Mouse (Mus musculus) frontal cortex, postnatal 10 days (tissue): Measurements from ENCODE around the gene Fzr1.

Source experiments
- DNase-seq, 2 experiments: peaks; one replicate each; pipeline ENCODE4 v3.0.0; 2022; ENCODE audit warnings: low spot score in 2 of 2, mixed read lengths in 1 of 2

Gene Fzr1

GRCm38 (mm10) chr10:81355533-81355932, 22.8 kb downstream of the Fzr1 start:
- DNase-seq: no peak

- no peak for DNase-seq
Observed at GRCm38 (mm10) chr10:81354738-81355477, 23.4 kb downstream of the Fzr1 start.

GRCm38 (mm10) chr10:81351678-81352291, 26.5 kb downstream of the Fzr1 start:
- no peak for DNase-seq

- peak; percentile 99 to 100 for DNase-seq
Observed at GRCm38 (mm10) chr10:81350351-81351063, 27.8 kb downstream of the Fzr1 start, which contains the start of gene Hmg20b. TSS of gene Hmg20b (minus strand) at chr10:81350480.

- DNase-seq: peak in 1 of 2 experiments; percentile 53
Observed at GRCm38 (mm10) chr10:81349961-81350350, 28.4 kb downstream of the Fzr1 start.

GRCm38 (mm10) chr10:81349146-81349545, 29.2 kb downstream of the Fzr1 start:
- no peak for DNase-seq

GRCm38 (mm10) chr10:81346453-81347067, 31.8 kb downstream of the Fzr1 start:
- DNase-seq: peak in 1 of 2 experiments; percentile 58

GRCm38 (mm10) chr10:81345162-81345534, 33.2 kb downstream of the Fzr1 start:
- DNase-seq: no peak

GRCm38 (mm10) chr10:81344421-81345161, 33.7 kb downstream of the Fzr1 start:
- no peak for DNase-seq

- no peak for DNase-seq
Observed at GRCm38 (mm10) chr10:81342686-81343505, 35.4 kb downstream of the Fzr1 start, which contains the start of gene Gipc3. TSS of gene Gipc3 (minus strand) at chr10:81343266.

- peak in 1 of 2 experiments; percentile 41 for DNase-seq
Observed at GRCm38 (mm10) chr10:81341333-81341949, 36.9 kb downstream of the Fzr1 start.

- DNase-seq: no peak
Observed at GRCm38 (mm10) chr10:81340551-81341332, 37.6 kb downstream of the Fzr1 start.

- DNase-seq: no peak
Observed at GRCm38 (mm10) chr10:81336558-81336957, 41.8 kb downstream of the Fzr1 start.

- DNase-seq: peak in 1 of 2 experiments; percentile 14
Observed at GRCm38 (mm10) chr10:81335393-81336340, 42.6 kb downstream of the Fzr1 start.

GRCm38 (mm10) chr10:81334324-81334723, 44.0 kb downstream of the Fzr1 start:
- no peak for DNase-seq

- no peak for DNase-seq
Observed at GRCm38 (mm10) chr10:81332277-81332676, 46.0 kb downstream of the Fzr1 start.

- no peak for DNase-seq
Observed at GRCm38 (mm10) chr10:81330007-81330406, 48.3 kb downstream of the Fzr1 start.
